Mouse (Mus musculus) ES-E14 (cell line): ENCODE results near the gene Robo1. TPM values are rescaled to one million over a fixed set of nuclear protein-coding genes. Genes with fewer than 3 reads are reported as not detected.

Source experiments
- DNase-seq: peaks from one replicate; pipeline ENCODE4 v3.0.0-alpha.2; 2013; ENCODE audit warnings: low read depth, low spot score
- H3K27ac ChIP-seq: 2 replicates; pipeline ENCODE4 v1.5.1; 2012; ENCODE audit warnings: low read depth, mild to moderate bottlenecking, low read length, moderate library complexity, mixed read lengths; ENCODE audit not compliant: poor library complexity, insufficient read depth, severe bottlenecking
- H3K36me3 ChIP-seq: 2 replicates; pipeline ENCODE4 v1.6.1; 2012; ENCODE audit warnings: mild to moderate bottlenecking, low read length, moderate library complexity, mixed read lengths; ENCODE audit not compliant: control insufficient read depth, poor library complexity, insufficient read depth, severe bottlenecking
- H3K4me1 ChIP-seq, 2 experiments: fragments of 150-350 bp in 1 of 2; sonication (generic) in 1 of 2; 2 replicates each; pipeline ENCODE4 v1.6.1; 2012; ENCODE audit warnings: low read length in 2 of 2, mild to moderate bottlenecking in 1 of 2, mixed read lengths in 1 of 2; ENCODE audit not compliant: control insufficient read depth in 2 of 2, insufficient read depth in 2 of 2, poor library complexity in 1 of 2
- H3K4me3 ChIP-seq, 2 experiments: fragments of 150-350 bp in 1 of 2; sonication (generic) in 1 of 2; 2 replicates each; pipeline ENCODE4 v1.5.1; 2012; ENCODE audit warnings: low read length in 2 of 2, low read depth in 1 of 2, mild to moderate bottlenecking in 1 of 2, mixed read lengths in 1 of 2; ENCODE audit not compliant: insufficient read depth in 1 of 2, poor library complexity in 1 of 2, severe bottlenecking in 1 of 2
- H3K9ac ChIP-seq: 2 replicates; pipeline ENCODE4 v1.6.1; 2012; ENCODE audit warnings: low read depth, mild to moderate bottlenecking, low read length, mixed read lengths; ENCODE audit not compliant: poor library complexity, insufficient read depth, severe bottlenecking
- H3K9me3 ChIP-seq: fragments of 150-350 bp; sonication (generic); 2 replicates; pipeline ENCODE4 v1.6.1; 2012; ENCODE audit warnings: low read depth, mild to moderate bottlenecking, low read length; ENCODE audit not compliant: control insufficient read depth, insufficient read depth
- CHD2 ChIP-seq: IDR thresholded peaks from 2 replicates; pipeline ENCODE4 v1.6.1; 2014; ENCODE audit warnings: mild to moderate bottlenecking, low read depth, low read length, inconsistent platforms
- HCFC1 ChIP-seq: IDR thresholded peaks from 2 replicates; pipeline ENCODE4 v1.6.1; 2012; ENCODE audit warnings: low read length, inconsistent platforms, borderline replicate concordance; ENCODE audit not compliant: insufficient read depth
- MAFK ChIP-seq: IDR thresholded peaks from 2 replicates; pipeline ENCODE4 v1.6.1; 2014; ENCODE audit warnings: mild to moderate bottlenecking, low read depth, low read length, inconsistent platforms; ENCODE audit not compliant: insufficient read depth
- ZC3H11A ChIP-seq: IDR thresholded peaks from 2 replicates; pipeline ENCODE4 v1.6.1; 2012; ENCODE audit warnings: low read depth, mild to moderate bottlenecking, inconsistent platforms, low read length, borderline replicate concordance
- ZNF384 ChIP-seq: IDR thresholded peaks from 2 replicates; pipeline ENCODE4 v1.6.1; 2012; ENCODE audit warnings: low read depth, low read length, inconsistent platforms
- in situ Hi-C, 2 experiments: fragments of 600-800 bp; cut with MboI; formaldehyde crosslinking; loops; one replicate each; pipeline ENCODE4 v1.15.1; 2025; ENCODE audit warnings: low sequenced_read_pairs in 2 of 2, inconsistent platforms in 1 of 2; ENCODE audit not compliant: unreplicated experiment in 2 of 2
- total RNA-seq: library from RNA; depleted of rRNA; stranded (reverse); fragments of 300-350 nt; gene quantifications from 2 replicates; pipeline ENCODE4 v1.2.3, GENCODE M21; 2012

The Robo1 gene
- total RNA-seq, 1 experiment = 20.5 TPM

- Histone ChIP-seq H3K9ac (no peak overlapping the region), H3K4me3 (no peak overlapping the region), H3K36me3 (no peaks in the 10 kb centered on the region), H3K4me1 (no peaks in the 10 kb centered on the region), H3K27ac (no peak overlapping the region), H3K9me3 (no peaks in the 10 kb centered on the region)
- TF ChIP-seq ZC3H11A = peak; percentile 47; the same call in 1 of the 2 replicates
- TF ChIP-seq ZNF384 = no peak
- DNase-seq = no peak
- in situ Hi-C loops = no loop called here
These were observed 655.7 kb downstream of the Robo1 start for GRCm38 (mm10) chr16:72963782-72964181.

- H3K27ac ChIP-seq = no peak overlapping the region
- DNase-seq = no peak
- H3K4me1 ChIP-seq = no peaks in the 10 kb centered on the region
- no peaks in the 10 kb centered on the region for H3K36me3 ChIP-seq
- no peak overlapping the region for H3K9ac ChIP-seq
- H3K4me3 ChIP-seq = no peak overlapping the region
- TF ChIP-seq CHD2 = no peak
- no peak for TF ChIP-seq MAFK
- no peak for TF ChIP-seq ZNF384
- no peak for TF ChIP-seq ZC3H11A
- TF ChIP-seq HCFC1 = no peak
- in situ Hi-C loops = no loop called here
- H3K9me3 ChIP-seq = no peaks in the 10 kb centered on the region
These were observed 659.4 kb downstream of the Robo1 start for GRCm38 (mm10) chr16:72967509-72967908.

- in situ Hi-C loops = loop anchor here in 1 of 2 experiments (10.0 kb wide), 2 partner anchors 315 to 355 kb away; no protein-coding TSS in a partner anchor
- Histone ChIP-seq H3K4me3 (no peak overlapping the region), H3K9ac (no peak overlapping the region), H3K27ac (no peak overlapping the region), H3K9me3 (no peaks in the 10 kb centered on the region), H3K36me3 (no peaks in the 10 kb centered on the region), H3K4me1 (no peaks in the 10 kb centered on the region)
- no peak for DNase-seq
- TF ChIP-seq HCFC1 = no peak
- TF ChIP-seq ZNF384 = no peak
- TF ChIP-seq MAFK = no peak
- no peak for TF ChIP-seq ZC3H11A
- TF ChIP-seq CHD2 = no peak
These were observed 661.9 kb downstream of the Robo1 start for GRCm38 (mm10) chr16:72969990-72970389.

- no peak for DNase-seq
- no peak overlapping the region for H3K27ac ChIP-seq
- H3K36me3 ChIP-seq = no peaks in the 10 kb centered on the region
- H3K4me3 ChIP-seq = no peak overlapping the region
- H3K9me3 ChIP-seq = no peaks in the 10 kb centered on the region
- no peaks in the 10 kb centered on the region for H3K4me1 ChIP-seq
- TF ChIP-seq ZC3H11A (no peak), CHD2 (no peak), MAFK (no peak), ZNF384 (no peak), HCFC1 (no peak)
- H3K9ac ChIP-seq = no peak overlapping the region
- in situ Hi-C loops = loop anchor here in 1 of 2 experiments (10.0 kb wide), 2 partner anchors 319 to 359 kb away; no protein-coding TSS in a partner anchor
These were observed 665.6 kb downstream of the Robo1 start for GRCm38 (mm10) chr16:72973685-72974084.

- in situ Hi-C loops = loop anchor here (10.0 to 25.0 kb wide), 3 partner anchors 312 to 360 kb away; no protein-coding TSS in a partner anchor
- H3K27ac ChIP-seq = no peak overlapping the region
- TF ChIP-seq HCFC1 (no peak), ZNF384 (no peak), CHD2 (no peak), ZC3H11A (no peak), MAFK (no peak)
- H3K36me3 ChIP-seq = no peaks in the 10 kb centered on the region
- no peak overlapping the region for H3K9ac ChIP-seq
- H3K9me3 ChIP-seq = no peaks in the 10 kb centered on the region
- H3K4me1 ChIP-seq = no peaks in the 10 kb centered on the region
- no peak overlapping the region for H3K4me3 ChIP-seq
- DNase-seq = no peak
These were observed 666.6 kb downstream of the Robo1 start for GRCm38 (mm10) chr16:72974681-72975080.
